Mouse (Mus musculus) forebrain, embryonic 16.5 days (tissue): Measurements from ENCODE around the gene Rabepk. TPM values are rescaled to one million over a fixed set of nuclear protein-coding genes. Genes with fewer than 3 reads are reported as not detected.
"Not testable (repeated sequence)": the region's sequence is repeated elsewhere in the genome, so short reads cannot be mapped to it uniquely, and the experiment has no call there.

Experiments used
- ATAC-seq: fragments of 200-750 bp; cut with Nextera tagmentation; 2 replicates; pipeline ENCODE4 v1.8.0; 2017; ENCODE audit warnings: mild to moderate bottlenecking, moderate library complexity
- H3K27ac ChIP-seq: fragments of 300-500 bp; sonication (generic); 2 replicates; pipeline ENCODE4 v1.5.1; 2014; ENCODE audit warnings: low read length, control low read depth
- H3K27me3 ChIP-seq: fragments of 300-500 bp; sonication (generic); replicated peaks from 2 replicates; pipeline ENCODE4 v1.6.1; 2014; ENCODE audit warnings: low read length; ENCODE audit not compliant: control insufficient read depth, insufficient read depth
- H3K36me3 ChIP-seq: fragments of 300-500 bp; sonication (generic); 2 replicates; pipeline ENCODE4 v1.6.1; 2014; ENCODE audit not compliant: control insufficient read depth, insufficient read depth
- H3K4me1 ChIP-seq: fragments of 300-500 bp; sonication (generic); replicated peaks from 2 replicates; pipeline ENCODE4 v1.6.1; 2014; ENCODE audit warnings: low read length; ENCODE audit not compliant: control insufficient read depth, insufficient read depth
- H3K4me2 ChIP-seq: fragments of 300-500 bp; sonication (generic); 2 replicates; pipeline ENCODE4 v1.6.1; 2014; ENCODE audit warnings: mild to moderate bottlenecking, low read length, control low read depth
- H3K4me3 ChIP-seq: fragments of 300-500 bp; sonication (generic); replicated peaks from 2 replicates; pipeline ENCODE4 v1.5.1; 2014; ENCODE audit warnings: mild to moderate bottlenecking, low read length, control low read depth
- H3K9ac ChIP-seq: fragments of 300-500 bp; sonication (generic); replicated peaks from 2 replicates; pipeline ENCODE4 v1.6.1; 2014; ENCODE audit warnings: low read depth, low read length, control low read depth
- H3K9me3 ChIP-seq: fragments of 300-500 bp; sonication (generic); 2 replicates; pipeline ENCODE4 v1.6.1; 2016; ENCODE audit warnings: low read length; ENCODE audit not compliant: control insufficient read depth
- WGBS: fragments of 180-500 bp; shearing (Covaris S2); extraction: QIAGEN DNeasy Blood & Tissue Kit; methylation state at CpG from one replicate; pipeline ENCODE4 v1.1.7; 2014; 5-methylcytosine and 5-hydroxymethylcytosine counted together
- polyA plus RNA-seq: library from polyadenylated mRNA; unstranded; fragments of >200 nt; fragmentation: Nextera tagmentation; extraction: Ambion mirVana; gene quantifications from 2 replicates; pipeline ENCODE4 v1.2.1, GENCODE M21; 2015

The Rabepk gene
- polyA plus RNA-seq, 1 experiment from 2014 or later: 29.9 TPM

DNA sequence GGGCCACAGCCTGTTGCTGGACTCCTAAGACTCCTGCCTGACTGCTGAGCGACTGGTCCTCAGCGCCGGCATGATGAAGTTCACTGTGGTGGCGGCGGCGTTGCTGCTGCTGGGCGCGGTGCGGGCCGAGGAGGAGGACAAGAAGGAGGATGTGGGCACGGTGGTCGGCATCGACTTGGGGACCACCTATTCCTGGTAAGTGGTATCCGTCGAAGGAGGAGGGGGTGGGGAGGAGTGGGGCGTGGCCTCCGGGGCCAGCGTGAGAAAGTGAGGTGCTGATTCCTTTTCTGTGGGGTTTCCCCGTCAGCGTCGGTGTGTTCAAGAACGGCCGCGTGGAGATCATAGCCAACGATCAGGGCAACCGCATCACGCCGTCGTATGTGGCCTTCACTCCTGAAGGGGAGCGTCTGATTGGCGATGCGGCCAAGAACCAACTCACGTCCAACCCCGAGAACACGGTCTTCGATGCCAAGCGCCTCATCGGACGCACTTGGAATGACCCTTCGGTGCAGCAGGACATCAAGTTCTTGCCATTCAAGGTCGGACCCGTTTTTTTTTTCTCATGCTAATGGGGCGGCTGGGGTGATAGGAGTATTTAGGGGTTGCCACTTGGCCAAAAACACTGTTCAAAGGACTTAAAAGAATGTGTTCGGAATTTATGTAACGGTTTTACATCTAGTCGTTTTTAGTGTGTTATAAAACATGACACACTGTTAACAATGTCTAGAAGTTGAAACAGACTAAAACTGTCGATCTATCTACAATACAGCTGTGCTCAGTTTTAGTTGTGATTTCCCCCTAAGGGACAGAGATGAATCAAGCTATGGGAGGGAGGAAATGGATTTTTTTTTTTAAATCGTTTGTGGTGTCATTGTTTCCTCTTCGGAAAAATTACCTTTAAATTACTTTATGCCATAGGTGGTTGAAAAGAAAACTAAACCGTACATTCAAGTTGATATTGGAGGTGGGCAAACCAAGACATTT is 27.2 kb downstream of the Rabepk start:
- WGBS: 4% methylated on average over 49 of the region's 50 CpGs
- H3K4me3 ChIP-seq: peak overlapping the region; percentile 74
- H3K27me3 ChIP-seq: no peaks in the 10 kb centered on the region
- H3K4me2 ChIP-seq: peak overlapping the region; percentile 67
- H3K9me3 ChIP-seq: no peaks in the 10 kb centered on the region
- peaks cover 47% of the 10 kb centered on the region for H3K4me1 ChIP-seq
- H3K36me3 ChIP-seq: peaks cover 31% of the 10 kb centered on the region
- H3K27ac ChIP-seq: peak overlapping the region; percentile 87
- no peak; the same call in 1 of the 2 replicates for ATAC-seq
- H3K9ac ChIP-seq: peak overlapping the region; percentile 84

DNA sequence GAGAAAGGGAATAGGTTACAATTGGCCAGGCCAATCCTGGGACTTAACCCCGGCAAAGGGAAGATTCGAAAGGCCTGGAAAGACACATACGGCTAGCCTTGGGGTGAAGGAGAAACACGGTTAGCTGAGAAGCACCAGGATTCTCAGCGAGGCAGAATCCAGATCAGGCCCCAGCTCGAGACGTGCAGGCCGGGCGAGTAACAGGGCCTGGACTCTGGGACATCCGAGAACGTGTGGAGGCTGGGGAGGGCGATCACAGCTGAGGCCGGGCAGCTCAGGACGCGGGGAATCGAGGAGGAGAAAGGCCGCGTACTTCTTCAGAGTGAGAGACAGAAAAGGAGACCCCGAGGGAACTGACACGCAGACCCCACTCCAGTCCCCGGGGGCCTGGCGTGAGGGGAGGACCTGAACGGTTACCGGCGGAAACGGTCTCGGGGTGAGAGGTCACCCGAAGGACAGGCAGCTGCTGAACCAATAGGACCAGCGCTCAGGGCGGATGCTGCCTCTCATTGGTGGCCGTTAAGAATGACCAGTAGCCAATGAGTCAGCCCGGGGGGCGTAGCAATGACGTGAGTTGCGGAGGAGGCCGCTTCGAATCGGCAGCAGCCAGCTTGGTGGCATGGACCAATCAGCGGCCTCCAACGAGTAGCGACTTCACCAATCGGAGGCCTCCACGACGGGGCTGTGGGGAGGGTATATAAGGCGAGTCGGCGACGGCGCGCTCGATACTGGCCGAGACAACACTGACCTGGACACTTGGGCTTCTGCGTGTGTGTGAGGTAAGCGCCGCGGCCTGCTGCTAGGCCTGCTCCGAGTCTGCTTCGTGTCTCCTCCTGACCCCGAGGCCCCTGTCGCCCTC is 28.1 kb downstream of the Rabepk start, which contains the start of gene Hspa5:
Hspa5 (plus strand) TSS at position 603 of the 859 bp plus-strand sequence.
- peak within 1 kb of the TSS; percentile 74 for H3K4me3 ChIP-seq
- peak within 1 kb of the TSS; percentile 89 for H3K27ac ChIP-seq
- H3K27me3 ChIP-seq: no peaks in the 10 kb centered on the region
- ATAC-seq: peak; percentile 99
- under 1% methylated on average over 60 of the region's 60 CpGs for WGBS
- no peaks in the 10 kb centered on the region for H3K9me3 ChIP-seq
- peaks cover 42% of the 10 kb centered on the region for H3K4me1 ChIP-seq
- H3K4me2 ChIP-seq: peak within 1 kb of the TSS; percentile 78
- peak within 1 kb of the TSS; percentile 93 for H3K9ac ChIP-seq
- H3K36me3 ChIP-seq: peaks cover 29% of the 10 kb centered on the region

DNA sequence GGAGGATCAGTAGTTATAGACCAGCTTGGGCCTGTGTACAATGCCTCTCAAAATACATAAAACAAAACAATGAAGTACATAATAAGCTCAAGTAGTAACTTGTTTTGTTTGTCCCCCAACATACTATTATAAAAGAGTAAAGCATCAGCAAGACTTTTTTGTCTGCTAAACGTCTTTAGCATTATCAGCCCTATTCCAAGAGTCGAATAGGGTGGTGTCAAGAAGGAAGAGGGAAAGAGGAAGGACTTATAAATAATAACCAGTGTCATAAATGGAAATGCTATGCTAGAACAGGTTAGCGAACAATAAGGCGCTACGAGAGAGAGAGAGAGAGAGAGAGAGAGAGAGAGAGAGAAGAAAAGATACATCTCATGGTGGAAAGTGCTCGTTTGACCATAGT is 28.8 kb downstream of the Rabepk start:
- Histone ChIP-seq H3K4me1 (peaks cover 35% of the 10 kb centered on the region), H3K36me3 (peaks cover 23% of the 10 kb centered on the region), H3K27ac (peak overlapping the region; percentile 89), H3K4me2 (peak overlapping the region; percentile 78), H3K4me3 (peak overlapping the region; percentile 74), H3K9me3 (no peaks in the 10 kb centered on the region), H3K27me3 (no peaks in the 10 kb centered on the region), H3K9ac (peak overlapping the region; percentile 93)
- no peak for ATAC-seq
- WGBS: 6% methylated on average over 6 of the region's 6 CpGs

DNA sequence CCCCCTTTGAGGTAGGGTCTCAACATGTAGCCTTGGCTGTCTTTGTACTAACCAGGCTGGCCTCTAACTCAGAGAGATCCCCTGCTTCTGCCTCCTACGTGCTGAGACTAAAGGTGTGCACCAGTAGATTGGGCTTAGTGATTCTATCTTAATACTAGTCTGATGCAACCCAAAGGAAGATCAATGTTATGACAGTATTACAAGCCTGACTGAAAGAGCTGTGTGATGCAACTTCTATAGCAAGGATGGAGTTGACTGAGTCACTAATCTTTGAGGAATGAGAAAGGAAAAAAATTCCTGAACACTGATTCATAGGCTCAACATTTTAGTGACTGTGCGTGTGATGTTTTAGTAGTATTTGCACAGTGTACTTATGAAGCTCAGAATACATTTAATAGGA is 29.7 kb downstream of the Rabepk start:
- H3K27ac ChIP-seq: no peak overlapping the region
- WGBS: 93% methylated on average over 2 of the region's 2 CpGs
- no peak overlapping the region for H3K4me3 ChIP-seq
- peaks cover 15% of the 10 kb centered on the region for H3K36me3 ChIP-seq
- no peak overlapping the region for H3K4me2 ChIP-seq
- H3K4me1 ChIP-seq: peaks cover 28% of the 10 kb centered on the region
- H3K9me3 ChIP-seq: no peaks in the 10 kb centered on the region
- H3K9ac ChIP-seq: no peak overlapping the region
- no peaks in the 10 kb centered on the region for H3K27me3 ChIP-seq
- ATAC-seq: no peak

DNA sequence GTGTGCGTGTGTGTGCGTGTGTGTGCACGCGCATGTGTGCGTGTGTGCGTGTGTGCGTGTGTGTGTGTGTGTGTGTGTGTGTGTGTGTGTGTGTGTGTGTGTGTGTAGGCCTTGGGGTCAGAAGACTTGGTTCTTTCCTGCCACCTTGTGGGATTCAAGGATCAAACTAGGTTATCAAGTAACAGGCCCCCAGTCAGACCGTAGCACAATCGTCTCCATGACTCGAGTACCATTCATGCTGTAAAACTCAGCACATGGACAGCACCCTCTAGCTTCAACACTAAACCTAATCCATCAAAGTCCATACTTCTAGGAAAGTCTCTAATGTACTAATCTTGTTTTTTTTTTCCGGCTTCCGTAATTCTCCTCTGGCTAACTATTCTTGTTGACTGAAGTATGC is 34.9 kb downstream of the Rabepk start:
- H3K9me3 ChIP-seq: no peaks in the 10 kb centered on the region
- no peak overlapping the region for H3K9ac ChIP-seq
- H3K4me3 ChIP-seq: no peak overlapping the region
- H3K36me3 ChIP-seq: no peaks in the 10 kb centered on the region
- no peak for ATAC-seq
- WGBS: 62% methylated on average over 12 of the region's 12 CpGs
- no peaks in the 10 kb centered on the region for H3K4me1 ChIP-seq
- no peaks in the 10 kb centered on the region for H3K27me3 ChIP-seq
- no peak overlapping the region for H3K27ac ChIP-seq
- H3K4me2 ChIP-seq: no peak overlapping the region

DNA sequence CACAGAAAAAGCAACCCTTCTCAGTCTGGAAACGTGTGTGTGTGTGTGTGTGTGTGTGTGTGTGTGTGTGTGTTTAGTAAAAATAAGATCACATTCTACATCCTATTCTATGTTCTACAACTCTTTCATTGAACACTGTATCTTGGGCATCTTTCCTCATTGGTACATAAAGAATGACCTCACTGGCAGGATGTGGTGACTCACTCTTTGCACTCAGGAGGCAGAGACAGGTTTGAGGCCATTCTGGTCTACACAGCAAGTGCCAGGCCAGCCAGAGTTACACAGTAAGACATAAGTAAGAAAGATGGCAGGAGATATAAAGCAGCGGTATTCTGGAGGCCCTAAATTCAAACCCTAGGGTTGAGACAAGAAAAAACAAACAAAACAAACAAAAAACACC is 36.8 kb downstream of the Rabepk start:
- no peaks in the 10 kb centered on the region for H3K27me3 ChIP-seq
- no peaks in the 10 kb centered on the region for H3K4me1 ChIP-seq
- H3K9ac ChIP-seq: no peak overlapping the region
- 69% methylated on average over 2 of the region's 2 CpGs for WGBS
- H3K9me3 ChIP-seq: no peaks in the 10 kb centered on the region
- H3K4me2 ChIP-seq: no peak overlapping the region
- H3K4me3 ChIP-seq: no peak overlapping the region
- no peak overlapping the region for H3K27ac ChIP-seq
- no peaks in the 10 kb centered on the region for H3K36me3 ChIP-seq
- ATAC-seq: no peak

DNA sequence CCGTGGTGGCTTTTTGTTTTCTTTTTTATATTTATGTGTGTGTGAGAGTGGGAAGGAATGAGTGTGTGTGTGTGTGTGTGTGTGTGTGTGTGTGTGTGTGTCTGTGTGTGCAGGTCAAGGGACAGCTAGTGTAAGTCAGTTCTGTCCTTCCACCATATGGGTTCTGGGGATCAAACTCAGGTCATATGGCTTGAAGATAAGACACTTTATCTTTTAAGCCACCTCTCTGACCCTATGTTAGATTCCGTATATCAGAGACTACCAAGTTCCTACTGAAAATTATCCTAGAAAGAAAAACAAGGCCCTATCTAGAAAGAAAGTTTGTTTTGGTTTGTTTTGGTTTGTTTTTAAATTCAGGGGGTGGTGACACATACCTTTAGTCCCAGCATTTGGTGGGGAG is 37.5 kb downstream of the Rabepk start:
- Histone ChIP-seq H3K4me1 (no peaks in the 10 kb centered on the region), H3K27ac (no peak overlapping the region), H3K36me3 (no peaks in the 10 kb centered on the region), H3K9me3 (no peaks in the 10 kb centered on the region), H3K9ac (no peak overlapping the region), H3K4me2 (no peak overlapping the region), H3K27me3 (no peaks in the 10 kb centered on the region), H3K4me3 (no peak overlapping the region)
- ATAC-seq: no peak
- WGBS: 90% methylated on average over 2 of the region's 2 CpGs

DNA sequence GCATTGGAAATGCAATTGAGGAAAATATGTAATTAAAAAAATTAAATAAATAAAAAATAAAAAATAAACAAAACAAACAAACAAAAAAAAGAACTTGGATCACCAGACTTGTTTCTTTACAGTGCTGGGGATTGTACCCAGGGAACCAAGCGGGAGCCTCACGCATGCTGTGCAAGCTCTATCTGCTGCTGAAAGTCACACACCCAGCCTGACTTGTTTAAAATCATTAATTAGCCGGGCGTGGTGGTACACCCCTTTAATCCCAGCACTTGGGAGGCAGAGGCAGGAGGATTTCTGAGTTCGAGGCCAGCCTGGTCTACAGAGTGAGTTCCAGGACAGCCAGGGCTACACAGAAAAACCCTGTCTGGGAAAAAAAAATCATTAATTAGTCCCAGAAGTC is 38.4 kb downstream of the Rabepk start:
- not testable (repeated sequence) for H3K4me1 ChIP-seq, H3K9me3 ChIP-seq, H3K27me3 ChIP-seq, H3K4me2 ChIP-seq, H3K9ac ChIP-seq, H3K27ac ChIP-seq, ATAC-seq, H3K4me3 ChIP-seq, H3K36me3 ChIP-seq
- WGBS: 92% methylated on average over 5 of the region's 5 CpGs

DNA sequence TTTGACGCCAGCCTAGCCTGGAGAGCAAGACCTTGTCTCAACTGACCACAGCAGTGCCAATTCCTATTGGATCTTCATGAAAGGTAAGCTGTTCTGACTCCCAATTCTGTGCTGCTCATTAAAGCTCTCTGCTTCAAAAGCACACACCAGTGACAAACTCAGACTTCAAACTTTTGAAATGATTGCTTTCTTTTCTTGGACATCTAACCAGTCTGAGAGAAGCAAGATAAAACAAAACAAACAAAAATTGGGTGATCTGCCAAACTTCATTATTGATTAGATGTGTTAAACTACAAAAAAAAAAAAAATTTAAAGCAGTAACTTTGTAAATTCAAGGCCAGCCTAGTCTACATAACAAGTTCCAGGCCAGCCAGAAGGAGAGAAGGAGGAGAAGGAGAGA is 42.4 kb downstream of the Rabepk start:
- Histone ChIP-seq H3K4me3 (no peak overlapping the region), H3K27me3 (no peaks in the 10 kb centered on the region), H3K36me3 (no peaks in the 10 kb centered on the region), H3K9me3 (no peaks in the 10 kb centered on the region), H3K4me2 (no peak overlapping the region), H3K9ac (no peak overlapping the region), H3K27ac (no peak overlapping the region), H3K4me1 (peaks cover 8% of the 10 kb centered on the region)
- WGBS: 70% methylated on average over 1 of the region's 1 CpGs
- no peak for ATAC-seq
